Mouse (Mus musculus) MEL (cell line): ENCODE measurements at regions not wholly inside any gene's neighbourhood (a gene's known extent, or its start where the extent isn't known, plus 50 kb on each side); places are given as distances from the start of the nearest gene placed in this dataset.

Source experiments
- DNase-seq: peaks from one replicate; pipeline ENCODE4 v3.0.0; 2011; ENCODE audit warnings: low read depth, low spot score
- H3K27ac ChIP-seq: 2 replicates; pipeline ENCODE4 v1.5.1; 2012; ENCODE audit warnings: low read depth, mild to moderate bottlenecking, control low read depth, low read length, moderate library complexity; ENCODE audit not compliant: control insufficient read depth
- H3K27me3 ChIP-seq, 2 experiments: fragments of 150-350 bp in 1 of 2; sonication (generic) in 1 of 2; 2 replicates each; pipeline ENCODE4 v1.6.1; 2012; ENCODE audit warnings: low read length in 2 of 2, mild to moderate bottlenecking in 2 of 2, improper control_type of control experiment in 1 of 2, moderate library complexity in 1 of 2; ENCODE audit not compliant: insufficient read depth in 2 of 2, control insufficient read depth in 1 of 2
- H3K36me3 ChIP-seq, 2 experiments: 2 replicates each; pipeline ENCODE4 v1.6.1; 2012 to 2014; ENCODE audit warnings: low read length in 2 of 2, improper control_type of control experiment in 1 of 2, inconsistent platforms in 1 of 2, mild to moderate bottlenecking in 1 of 2; ENCODE audit not compliant: insufficient read depth in 2 of 2, control insufficient read depth in 1 of 2
- H3K4me1 ChIP-seq, 2 experiments: fragments of 150-350 bp in 1 of 2; sonication (generic) in 1 of 2; 2 replicates each; pipeline ENCODE4 v1.6.1; 2012; ENCODE audit warnings: low read length in 2 of 2, improper control_type of control experiment in 1 of 2, mild to moderate bottlenecking in 1 of 2; ENCODE audit not compliant: insufficient read depth in 2 of 2, control insufficient read depth in 1 of 2
- H3K4me3 ChIP-seq, 2 experiments: fragments of 150-350 bp in 1 of 2; sonication (generic) in 1 of 2; 2 replicates each; pipeline ENCODE4 v1.5.1; 2012; ENCODE audit warnings: low read depth in 2 of 2, low read length in 2 of 2, mild to moderate bottlenecking in 2 of 2, moderate library complexity in 2 of 2, control low read depth in 1 of 2, improper control_type of control experiment in 1 of 2; ENCODE audit not compliant: control insufficient read depth in 1 of 2, insufficient read depth in 1 of 2
- H3K79me2 ChIP-seq: 2 replicates; pipeline ENCODE4 v1.6.1; 2012; ENCODE audit warnings: mild to moderate bottlenecking, low read length, moderate library complexity; ENCODE audit not compliant: control insufficient read depth, poor library complexity, insufficient read depth
- H3K9ac ChIP-seq: 2 replicates; pipeline ENCODE4 v1.6.1; 2012; ENCODE audit warnings: low read depth, mild to moderate bottlenecking, control low read depth, low read length, moderate library complexity; ENCODE audit not compliant: control insufficient read depth, poor library complexity, severe bottlenecking
- H3K9me3 ChIP-seq: fragments of 150-350 bp; sonication (generic); replicated peaks from 2 replicates; pipeline ENCODE4 v1.6.1; 2012; ENCODE audit warnings: mild to moderate bottlenecking, low read length, improper control_type of control experiment, moderate library complexity; ENCODE audit not compliant: insufficient read depth
- BHLHE40 ChIP-seq: IDR thresholded peaks from 2 replicates; pipeline ENCODE4 v1.6.1; 2012; ENCODE audit warnings: low read depth, mild to moderate bottlenecking, inconsistent platforms, low read length, improper control_type of control experiment, borderline replicate concordance
- CHD1 ChIP-seq: IDR thresholded peaks from 2 replicates; pipeline ENCODE4 v1.6.1; 2012; ENCODE audit warnings: low read depth, mild to moderate bottlenecking, inconsistent platforms, low read length, improper control_type of control experiment
- CTCF ChIP-seq, 3 experiments: IDR thresholded peaks in 2 of 3; conservative IDR thresholded peaks in 1 of 3; 2 replicates each; pipeline ENCODE4 v1.5.1; 2011 to 2012; ENCODE audit warnings: low read length in 3 of 3, low read depth in 2 of 3, mild to moderate bottlenecking in 2 of 3, improper control_type of control experiment in 1 of 3, inconsistent platforms in 1 of 3, mixed read lengths in 1 of 3, moderate library complexity in 1 of 3; ENCODE audit not compliant: control insufficient read depth in 1 of 3, insufficient read depth in 1 of 3, poor library complexity in 1 of 3, severe bottlenecking in 1 of 3
- ELF1 ChIP-seq: IDR thresholded peaks from 2 replicates; pipeline ENCODE4 v1.6.1; 2014; ENCODE audit warnings: low read depth, mild to moderate bottlenecking, inconsistent platforms, low read length, improper control_type of control experiment, moderate library complexity
- ETS1 ChIP-seq: IDR thresholded peaks from 2 replicates; pipeline ENCODE4 v1.6.1; 2012; ENCODE audit warnings: low read depth, mild to moderate bottlenecking, inconsistent platforms, low read length, improper control_type of control experiment, moderate library complexity
- JUND ChIP-seq: IDR thresholded peaks from 2 replicates; pipeline ENCODE4 v1.6.1; 2011; ENCODE audit warnings: low read depth, mild to moderate bottlenecking, improper control_type of control experiment, low read length
- MAFK ChIP-seq: IDR thresholded peaks from 2 replicates; pipeline ENCODE4 v1.6.1; 2011; ENCODE audit warnings: low read depth, mild to moderate bottlenecking, low read length, improper control_type of control experiment, borderline replicate concordance
- MEF2A ChIP-seq: IDR thresholded peaks from 2 replicates; pipeline ENCODE4 v1.6.1; 2014; ENCODE audit warnings: low read depth, mild to moderate bottlenecking, inconsistent platforms, low read length, improper control_type of control experiment; ENCODE audit not compliant: poor library complexity, insufficient replicate concordance, severe bottlenecking; ENCODE audit errors: extremely low read depth
- MYB ChIP-seq: IDR thresholded peaks from 2 replicates; pipeline ENCODE4 v1.6.1; 2011; ENCODE audit warnings: mild to moderate bottlenecking, low read depth, low read length, improper control_type of control experiment
- NELFE ChIP-seq: IDR thresholded peaks from 2 replicates; pipeline ENCODE4 v1.6.1; 2011; ENCODE audit warnings: low read depth, low read length, improper control_type of control experiment
- POLR2A ChIP-seq, 2 experiments: IDR thresholded peaks; 2 replicates each; pipeline ENCODE4 v1.6.1; 2011 to 2012; ENCODE audit warnings: low read length in 2 of 2, mild to moderate bottlenecking in 2 of 2, control low read depth in 1 of 2, improper control_type of control experiment in 1 of 2, low read depth in 1 of 2, moderate library complexity in 1 of 2; ENCODE audit not compliant: control insufficient read depth in 1 of 2, insufficient read depth in 1 of 2, poor library complexity in 1 of 2
- POLR2AphosphoS2 ChIP-seq: IDR thresholded peaks from 2 replicates; pipeline ENCODE4 v1.6.1; 2011; ENCODE audit warnings: low read length, improper control_type of control experiment
- POLR2AphosphoS5 ChIP-seq: IDR thresholded peaks from 2 replicates; pipeline ENCODE4 v1.6.1; 2012; ENCODE audit warnings: low read depth, borderline replicate concordance, mild to moderate bottlenecking, inconsistent platforms, low read length, moderate library complexity, mixed read lengths
- RAD21 ChIP-seq: IDR thresholded peaks from 2 replicates; pipeline ENCODE4 v1.6.1; 2011; ENCODE audit warnings: mild to moderate bottlenecking, low read depth, low read length, improper control_type of control experiment
- SIN3A ChIP-seq: IDR thresholded peaks from 2 replicates; pipeline ENCODE4 v1.6.1; 2012; ENCODE audit warnings: low read length, improper control_type of control experiment, inconsistent platforms
- TAL1 ChIP-seq: IDR thresholded peaks from 2 replicates; pipeline ENCODE4 v1.6.1; 2012; ENCODE audit warnings: mild to moderate bottlenecking, inconsistent platforms, low read length, moderate library complexity, mixed read lengths
- TBP ChIP-seq: IDR thresholded peaks from 2 replicates; pipeline ENCODE4 v1.8.0; 2011; ENCODE audit warnings: low read depth, low read length, improper control_type of control experiment
- TCF12 ChIP-seq: IDR thresholded peaks from 2 replicates; pipeline ENCODE4 v1.6.1; 2014; ENCODE audit warnings: low read depth, mild to moderate bottlenecking, inconsistent platforms, low read length, improper control_type of control experiment, moderate library complexity
- UBTF ChIP-seq: IDR thresholded peaks from 2 replicates; pipeline ENCODE4 v1.6.1; 2012; ENCODE audit warnings: low read depth, mild to moderate bottlenecking, inconsistent platforms, low read length, improper control_type of control experiment, moderate library complexity, borderline replicate concordance; ENCODE audit not compliant: insufficient read depth
- USF1 ChIP-seq: IDR thresholded peaks from 2 replicates; pipeline ENCODE4 v1.6.1; 2014; ENCODE audit warnings: low read depth, mild to moderate bottlenecking, inconsistent platforms, low read length, improper control_type of control experiment, moderate library complexity
- USF2 ChIP-seq, 2 experiments: IDR thresholded peaks; 2 replicates each; pipeline ENCODE4 v1.6.1; 2011 to 2012; ENCODE audit warnings: improper control_type of control experiment in 2 of 2, low read length in 2 of 2, borderline replicate concordance in 1 of 2, inconsistent platforms in 1 of 2, low read depth in 1 of 2, mild to moderate bottlenecking in 1 of 2; ENCODE audit not compliant: insufficient read depth in 1 of 2
- ZC3H11A ChIP-seq: IDR thresholded peaks from 2 replicates; pipeline ENCODE4 v1.6.1; 2012; ENCODE audit warnings: low read depth, mild to moderate bottlenecking, inconsistent platforms, low read length, improper control_type of control experiment
- ZKSCAN1 ChIP-seq: IDR thresholded peaks from 2 replicates; pipeline ENCODE4 v1.6.1; 2012; ENCODE audit warnings: low read depth, mild to moderate bottlenecking, inconsistent platforms, low read length, improper control_type of control experiment, moderate library complexity

GRCm38 (mm10) chrX:11482141-11482540 lies 154.5 kb downstream of the H2al1j start:
- H3K27me3 ChIP-seq: no peaks in the 10 kb centered on the region
- no peak for DNase-seq
- no peak overlapping the region for H3K9ac ChIP-seq
- H3K79me2 ChIP-seq: no peaks in the 10 kb centered on the region
- no peak overlapping the region for H3K27ac ChIP-seq
- TF ChIP-seq MYB: no peak
- H3K9me3 ChIP-seq: no peaks in the 10 kb centered on the region
- no peaks in the 10 kb centered on the region for H3K36me3 ChIP-seq
- no peak overlapping the region for H3K4me3 ChIP-seq
- H3K4me1 ChIP-seq: no peaks in the 10 kb centered on the region

- Histone ChIP-seq H3K27ac (no peak overlapping the region), H3K79me2 (no peaks in the 10 kb centered on the region), H3K4me1 (no peaks in the 10 kb centered on the region), H3K27me3 (no peaks in the 10 kb centered on the region), H3K9ac (no peak overlapping the region), H3K36me3 (no peaks in the 10 kb centered on the region), H3K9me3 (no peaks in the 10 kb centered on the region), H3K4me3 (no peak overlapping the region)
- TF ChIP-seq CHD1: no peak
- no peak for TF ChIP-seq TBP
- TF ChIP-seq POLR2A (IDR thresholded peaks at IDR 0.05; ENCODE audit: control insufficient read depth in 1 of 2, insufficient read depth in 1 of 2, low read depth in 1 of 2, low read length in 2 of 2, poor library complexity in 1 of 2): no peak
- TF ChIP-seq ELF1: no peak
- TF ChIP-seq POLR2AphosphoS2: no peak
- no peak for TF ChIP-seq ZKSCAN1
- no peak for DNase-seq
Observed at GRCm38 (mm10) chrX:11486588-11486987, 159.0 kb downstream of the H2al1j start.

GRCm38 (mm10) chrX:11487876-11488275 lies 160.3 kb downstream of the H2al1j start:
- TF ChIP-seq JUND (no peak), USF2 (IDR thresholded peaks at IDR 0.05; ENCODE audit: borderline replicate concordance in 1 of 2, insufficient read depth in 1 of 2, low read depth in 1 of 2, low read length in 2 of 2) (no peak), NELFE (no peak), POLR2AphosphoS5 (no peak), BHLHE40 (no peak), TCF12 (no peak), ETS1 (no peak), RAD21 (no peak), ZC3H11A (no peak), SIN3A (no peak), USF1 (no peak), TAL1 (no peak), MEF2A (no peak), UBTF (no peak), MAFK (no peak), CTCF (IDR thresholded peaks at IDR 0.05 in 2 of 3, conservative IDR thresholded peaks at IDR 0.05 in 1 of 3; ENCODE audit: control insufficient read depth in 1 of 3, insufficient read depth in 1 of 3, low read depth in 2 of 3, low read length in 3 of 3, poor library complexity in 1 of 3, severe bottlenecking in 1 of 3) (no peak)
- DNase-seq: no peak
- Histone ChIP-seq H3K4me1 (no peaks in the 10 kb centered on the region), H3K9ac (no peak overlapping the region), H3K79me2 (no peaks in the 10 kb centered on the region), H3K27me3 (no peaks in the 10 kb centered on the region), H3K36me3 (no peaks in the 10 kb centered on the region), H3K9me3 (no peaks in the 10 kb centered on the region), H3K4me3 (no peak overlapping the region), H3K27ac (no peak overlapping the region)
